Mouse (Mus musculus): ENCODE data around the gene Gm45618.
A peak's percentile ranks its signal among the peaks of the same experiment; 100 is the strongest.
"Not testable (repeated sequence)": the region's sequence is repeated elsewhere in the genome, so short reads cannot be mapped to it uniquely, and the experiment has no call there.

Gene Gm45618

GRCm38 (mm10) chr7:142120629-142121028 is at the start of gene Gm45618:
Gene Gm45618, minus strand, starts transcription at chr7:142120729.
- DNase-seq (ENCODE audit: low read depth, low spot score), result not testable (repeated sequence)

GRCm38 (mm10) chr7:142169836-142170235 is 49.3 kb upstream of the Gm45618 start:
- peak; percentile 54 for DNase-seq (ENCODE audit: low read depth, low spot score)

- DNase-seq (ENCODE audit: low read depth, low spot score), result not testable (repeated sequence)
Measured at GRCm38 (mm10) chr7:142165639-142166038, 45.1 kb upstream of the Gm45618 start, which contains the start of gene Gm4553. Gene Gm4553, minus strand, starts transcription at chr7:142165739.

- DNase-seq (ENCODE audit: low read depth, low spot score), result no peak
Measured at GRCm38 (mm10) chr7:142159366-142159765, 38.8 kb upstream of the Gm45618 start.

- not testable (repeated sequence) for DNase-seq (ENCODE audit: low read depth, low spot score)
Measured at GRCm38 (mm10) chr7:142157013-142157412, 36.5 kb upstream of the Gm45618 start, which contains the start of gene Gm29735. Gene Gm29735, minus strand, starts transcription at chr7:142157113.

- no peak for DNase-seq (ENCODE audit: low read depth, low spot score)
Measured at GRCm38 (mm10) chr7:142155308-142155707, 34.8 kb upstream of the Gm45618 start.

GRCm38 (mm10) chr7:142152191-142152590 is 31.7 kb upstream of the Gm45618 start:
- DNase-seq (ENCODE audit: low read depth, low spot score), result no peak

- no peak for DNase-seq (ENCODE audit: low read depth, low spot score)
Measured at GRCm38 (mm10) chr7:142148633-142149032, 28.1 kb upstream of the Gm45618 start.

GRCm38 (mm10) chr7:142146033-142146432 is 25.5 kb upstream of the Gm45618 start:
- DNase-seq (ENCODE audit: low read depth, low spot score), result peak; percentile 80

- DNase-seq (ENCODE audit: low read depth, low spot score), result no peak
Measured at GRCm38 (mm10) chr7:142145413-142145940, 24.9 kb upstream of the Gm45618 start.

- no peak for DNase-seq (ENCODE audit: low read depth, low spot score)
Measured at GRCm38 (mm10) chr7:142144507-142144906, 24.0 kb upstream of the Gm45618 start, which contains the start of gene Gm45337. Gene Gm45337, minus strand, starts transcription at chr7:142144607.

- DNase-seq (ENCODE audit: low read depth, low spot score), result not testable (repeated sequence)
Measured at GRCm38 (mm10) chr7:142143506-142144010, 23.0 kb upstream of the Gm45618 start.

- DNase-seq (ENCODE audit: low read depth, low spot score), result peak; percentile 62
Measured at GRCm38 (mm10) chr7:142140696-142141095, 20.2 kb upstream of the Gm45618 start.

- DNase-seq (ENCODE audit: low read depth, low spot score), result not testable (repeated sequence)
Measured at GRCm38 (mm10) chr7:142135934-142136333, 15.4 kb upstream of the Gm45618 start, which contains the start of gene Gm39115. Gene Gm39115, minus strand, starts transcription at chr7:142136034.

- no peak for DNase-seq (ENCODE audit: low read depth, low spot score)
Measured at GRCm38 (mm10) chr7:142134206-142134995, 13.9 kb upstream of the Gm45618 start.

GRCm38 (mm10) chr7:142128843-142129242 is 8.3 kb upstream of the Gm45618 start:
- no peak for DNase-seq (ENCODE audit: low read depth, low spot score)

- peak; percentile 53 for DNase-seq (ENCODE audit: low read depth, low spot score)
Measured at GRCm38 (mm10) chr7:142119632-142120031, 897 bp downstream of the Gm45618 start.

GRCm38 (mm10) chr7:142104747-142105146 is 15.8 kb downstream of the Gm45618 start:
- DNase-seq (ENCODE audit: low read depth, low spot score), result no peak

GRCm38 (mm10) chr7:142097776-142098175 is 22.8 kb downstream of the Gm45618 start:
- DNase-seq (ENCODE audit: low read depth, low spot score), result peak; percentile 85

- no peak for DNase-seq (ENCODE audit: low read depth, low spot score)
Measured at GRCm38 (mm10) chr7:142096701-142097100, 23.8 kb downstream of the Gm45618 start.

GRCm38 (mm10) chr7:142095183-142095931 is 25.2 kb downstream of the Gm45618 start, which contains the start of gene Dusp8:
Gene Dusp8, minus strand, starts transcription at chr7:142095843.
- DNase-seq (ENCODE audit: low read depth, low spot score), result peak; percentile 92

Measured in ZHBTc4 (cell line).